Mouse (Mus musculus) liver, postnatal 0 days (tissue): ENCODE measurements around the gene Rbms2. TPM values are rescaled to one million over a fixed set of nuclear protein-coding genes. Genes with fewer than 3 reads are reported as not detected.
A peak's percentile ranks its signal among the peaks of the same experiment; 100 is the strongest.

Source experiments
- ATAC-seq: fragments of 200-750 bp; cut with Nextera tagmentation; 2 replicates; pipeline ENCODE4 v1.8.0; 2017; ENCODE audit warnings: mild to moderate bottlenecking, moderate library complexity
- DNase-seq: peaks from one replicate; pipeline ENCODE4 v3.0.0-alpha.2; 2016
- H3K27ac ChIP-seq: fragments of 300-500 bp; sonication (generic); 2 replicates; pipeline ENCODE4 v1.5.1; 2014; ENCODE audit warnings: antibody characterized with exemption, moderate library complexity, mild to moderate bottlenecking, low read depth
- H3K27me3 ChIP-seq: fragments of 300-500 bp; sonication (generic); 2 replicates; pipeline ENCODE4 v1.6.1; 2014; ENCODE audit warnings: low read length, control low read depth, mixed read lengths; ENCODE audit not compliant: insufficient read depth
- H3K36me3 ChIP-seq: fragments of 300-500 bp; sonication (generic); replicated peaks from 2 replicates; pipeline ENCODE4 v1.6.1; 2014; ENCODE audit warnings: mild to moderate bottlenecking, control low read depth, low read length, moderate library complexity, mixed read lengths; ENCODE audit not compliant: insufficient read depth
- H3K4me1 ChIP-seq: fragments of 300-500 bp; sonication (generic); 2 replicates; pipeline ENCODE4 v1.6.1; 2014; ENCODE audit warnings: antibody characterized with exemption, mild to moderate bottlenecking, control low read depth; ENCODE audit not compliant: insufficient read depth
- H3K4me2 ChIP-seq: fragments of 300-500 bp; sonication (generic); 2 replicates; pipeline ENCODE4 v1.6.1; 2014; ENCODE audit warnings: low read depth, mild to moderate bottlenecking, low read length, moderate library complexity, mixed read lengths
- H3K4me3 ChIP-seq: fragments of 300-500 bp; sonication (generic); 2 replicates; pipeline ENCODE4 v1.5.1; 2014; ENCODE audit warnings: low read depth, low read length
- H3K9ac ChIP-seq: fragments of 300-500 bp; sonication (generic); replicated peaks from 2 replicates; pipeline ENCODE4 v1.6.1; 2014; ENCODE audit warnings: mild to moderate bottlenecking, moderate library complexity
- H3K9me3 ChIP-seq: fragments of 300-500 bp; sonication (generic); 2 replicates; pipeline ENCODE4 v1.6.1; 2016; ENCODE audit warnings: mild to moderate bottlenecking, control low read depth, low read length, mixed read lengths
- CTCF ChIP-seq: sonication (generic); IDR thresholded peaks from 2 replicates; pipeline ENCODE4 v1.5.1; 2016; ENCODE audit warnings: antibody characterized with exemption, low read depth
- EP300 ChIP-seq: IDR thresholded peaks from 2 replicates; pipeline ENCODE4 v1.6.1; 2016; ENCODE audit warnings: antibody characterized with exemption, low read depth, mild to moderate bottlenecking
- WGBS: fragments of 180-500 bp; shearing (Covaris S2); extraction: QIAGEN DNeasy Blood & Tissue Kit; methylation state at CpG from one replicate; pipeline ENCODE4 v1.1.7; 2014; ENCODE audit not compliant: insufficient replicate concordance; 5-methylcytosine and 5-hydroxymethylcytosine counted together
- polyA plus RNA-seq: library from polyadenylated mRNA; unstranded; fragments of >200 nt; fragmentation: Nextera tagmentation; extraction: Ambion mirVana; gene quantifications from 2 replicates; pipeline ENCODE4 v1.2.1, GENCODE M21; 2015

Rbms2 gene
- polyA plus RNA-seq, 1 experiment from 2014 or later: 4.5 TPM

- DNase-seq (no peak), ATAC-seq (no peak)
- no peak overlapping the region for H3K27ac ChIP-seq
- no peaks in the 10 kb centered on the region for H3K9me3 ChIP-seq
- peaks cover 3% of the 10 kb centered on the region; the same call in 1 of the 2 replicates for H3K4me1 ChIP-seq
- H3K36me3 ChIP-seq: peaks cover 26% of the 10 kb centered on the region
- 75% methylated on average over 13 of the region's 13 CpGs for WGBS
- no peak overlapping the region for H3K4me2 ChIP-seq
- H3K4me3 ChIP-seq: no peak overlapping the region
- no peak overlapping the region for H3K9ac ChIP-seq
- H3K27me3 ChIP-seq: no peaks in the 10 kb centered on the region
- TF ChIP-seq CTCF: no peak
- TF ChIP-seq EP300: no peak
These were observed 46.3 kb downstream of the Rbms2 start for GRCm38 (mm10) chr10:128133650-128134332.

- H3K27ac ChIP-seq: no peak overlapping the region; the same call in 1 of the 2 replicates
- DNase-seq (no peak), ATAC-seq (no peak)
- no peak overlapping the region for H3K4me3 ChIP-seq
- no peaks in the 10 kb centered on the region for H3K27me3 ChIP-seq
- no peak for TF ChIP-seq EP300
- TF ChIP-seq CTCF: no peak
- no peaks in the 10 kb centered on the region for H3K9me3 ChIP-seq
- H3K4me2 ChIP-seq: no peak overlapping the region
- no peak overlapping the region for H3K9ac ChIP-seq
- H3K36me3 ChIP-seq: peaks cover 36% of the 10 kb centered on the region
- H3K4me1 ChIP-seq: peaks cover 3% of the 10 kb centered on the region; the same call in 1 of the 2 replicates
These were observed 48.3 kb downstream of the Rbms2 start for GRCm38 (mm10) chr10:128131812-128132211.

GRCm38 (mm10) chr10:128131297-128131696 is 48.8 kb downstream of the Rbms2 start:
- 49% methylated on average over 3 of the region's 3 CpGs for WGBS
- Histone ChIP-seq H3K9ac (no peak overlapping the region), H3K9me3 (no peaks in the 10 kb centered on the region), H3K4me1 (peaks cover 3% of the 10 kb centered on the region; the same call in 1 of the 2 replicates), H3K36me3 (peaks cover 40% of the 10 kb centered on the region), H3K4me2 (no peak overlapping the region), H3K27me3 (no peaks in the 10 kb centered on the region), H3K27ac (no peak overlapping the region; the same call in 1 of the 2 replicates), H3K4me3 (no peak overlapping the region)
- DNase-seq (no peak), ATAC-seq (peak; percentile 70)
- TF ChIP-seq CTCF (no peak), EP300 (no peak)

- 84% methylated on average over 8 of the region's 8 CpGs for WGBS
- H3K4me1 ChIP-seq: peaks cover 3% of the 10 kb centered on the region; the same call in 1 of the 2 replicates
- DNase-seq: no peak
- peaks cover 65% of the 10 kb centered on the region for H3K36me3 ChIP-seq
- no peak for TF ChIP-seq EP300
- TF ChIP-seq CTCF: no peak
- no peaks in the 10 kb centered on the region for H3K27me3 ChIP-seq
- H3K9ac ChIP-seq: no peak overlapping the region
- H3K27ac ChIP-seq: no peak overlapping the region
- H3K4me3 ChIP-seq: no peak overlapping the region
- H3K9me3 ChIP-seq: no peaks in the 10 kb centered on the region
- ATAC-seq: no peak
- H3K4me2 ChIP-seq: no peak overlapping the region
These were observed 52.0 kb downstream of the Rbms2 start for GRCm38 (mm10) chr10:128128143-128128542.

GRCm38 (mm10) chr10:128127497-128127896 is 52.6 kb downstream of the Rbms2 start:
- TF ChIP-seq CTCF (no peak), EP300 (no peak)

GRCm38 (mm10) chr10:128125951-128126350 is 54.1 kb downstream of the Rbms2 start:
- Histone ChIP-seq H3K27ac (no peak overlapping the region), H3K9me3 (no peaks in the 10 kb centered on the region), H3K36me3 (peaks cover 85% of the 10 kb centered on the region), H3K9ac (no peak overlapping the region), H3K27me3 (no peaks in the 10 kb centered on the region), H3K4me3 (no peak overlapping the region), H3K4me1 (no peaks in the 10 kb centered on the region), H3K4me2 (no peak overlapping the region)
- no peak for TF ChIP-seq CTCF
- TF ChIP-seq EP300: no peak
- whole genome bisulfite sequencing: 90% methylated on average over 14 of the region's 14 CpGs
- ATAC-seq (no peak), DNase-seq (no peak)

More at GRCm38 (mm10) chr10:128127497-128127896, 52.6 kb downstream of the Rbms2 start:
- ATAC-seq: no peak
- Histone ChIP-seq H3K9ac (no peak overlapping the region), H3K27me3 (no peaks in the 10 kb centered on the region), H3K27ac (no peak overlapping the region), H3K36me3 (peaks cover 71% of the 10 kb centered on the region), H3K4me1 (peaks cover 3% of the 10 kb centered on the region; the same call in 1 of the 2 replicates), H3K4me2 (no peak overlapping the region), H3K4me3 (no peak overlapping the region), H3K9me3 (no peaks in the 10 kb centered on the region)
- DNase-seq: no peak
- WGBS: 85% methylated on average over 5 of the region's 5 CpGs
